Mouse (Mus musculus) adrenal gland, postnatal 25 days (tissue): ENCODE measurements around the gene Gchfr. TPM values are rescaled to one million over a fixed set of nuclear protein-coding genes. Genes with fewer than 3 reads are reported as not detected.

Experiments
- DNase-seq: peaks from one replicate; pipeline ENCODE4 v3.0.0; 2021; ENCODE audit warnings: mixed read lengths
- total RNA-seq: library from RNA; stranded (reverse); gene quantifications from 2 replicates; pipeline ENCODE4 v1.2.3, GENCODE M21; 2021

Gchfr gene
- total RNA-seq, 1 experiment from 2014 or later: 11.0 TPM

GRCm38 (mm10) chr2:119173991-119174651 is 6.5 kb downstream of the Gchfr start, which contains the start of gene Gm14137:
Gm14137 (plus strand) TSS chr2:119174509.
- peak; percentile 19 for DNase-seq

- DNase-seq: no peak
Observed at GRCm38 (mm10) chr2:119174866-119175265, 7.3 kb downstream of the Gchfr start.

GRCm38 (mm10) chr2:119175614-119176013 is 8.0 kb downstream of the Gchfr start:
- no peak for DNase-seq

- DNase-seq: no peak
Observed at GRCm38 (mm10) chr2:119176761-119177160, 9.2 kb downstream of the Gchfr start.

- no peak for DNase-seq
Observed at GRCm38 (mm10) chr2:119177384-119177939, 9.9 kb downstream of the Gchfr start.

- no peak for DNase-seq
Observed at GRCm38 (mm10) chr2:119182914-119183313, 15.3 kb downstream of the Gchfr start.

GRCm38 (mm10) chr2:119189029-119189710 is 21.6 kb downstream of the Gchfr start:
- peak; percentile 90 for DNase-seq

- no peak for DNase-seq
Observed at GRCm38 (mm10) chr2:119190969-119191368, 23.4 kb downstream of the Gchfr start.

- DNase-seq: no peak
Observed at GRCm38 (mm10) chr2:119194140-119194539, 26.6 kb downstream of the Gchfr start.

- DNase-seq: no peak
Observed at GRCm38 (mm10) chr2:119196316-119197108, 28.9 kb downstream of the Gchfr start.

GRCm38 (mm10) chr2:119197493-119197892 is 29.9 kb downstream of the Gchfr start:
- no peak for DNase-seq

GRCm38 (mm10) chr2:119198049-119198448 is 30.5 kb downstream of the Gchfr start:
- no peak for DNase-seq

- no peak for DNase-seq
Observed at GRCm38 (mm10) chr2:119198934-119199333, 31.4 kb downstream of the Gchfr start.

GRCm38 (mm10) chr2:119202914-119203453 is 35.4 kb downstream of the Gchfr start:
- peak; percentile 36 for DNase-seq

GRCm38 (mm10) chr2:119203871-119204460 is 36.4 kb downstream of the Gchfr start:
- DNase-seq: no peak

- no peak for DNase-seq
Observed at GRCm38 (mm10) chr2:119207961-119208343, 40.4 kb downstream of the Gchfr start.

GRCm38 (mm10) chr2:119208344-119209175 is 41.0 kb downstream of the Gchfr start, which contains the start of the genes Zfyve19 and Dnajc17:
Zfyve19 (plus strand) TSS chr2:119208617.
Dnajc17 (minus strand) TSS chr2:119208795.
- DNase-seq: peak; percentile 93

- no peak for DNase-seq
Observed at GRCm38 (mm10) chr2:119209176-119209507, 41.6 kb downstream of the Gchfr start.
